Mouse (Mus musculus) kidney, adult 2 months (tissue): ENCODE data around the gene Zcchc17. TPM values are rescaled to one million over a fixed set of nuclear protein-coding genes. Genes with fewer than 3 reads are reported as not detected.

ENCODE experiments used
- DNase-seq: peaks from one replicate; pipeline ENCODE4 v3.0.0; 2021
- H3K27ac ChIP-seq: fragments of 200-500 bp; 2 replicates; pipeline ENCODE4 v1.5.1; 2012; ENCODE audit warnings: low read depth, low read length, control low read depth, inconsistent platforms; ENCODE audit not compliant: insufficient read depth
- H3K27me3 ChIP-seq: fragments of 200-500 bp; replicated peaks from 2 replicates; pipeline ENCODE4 v1.6.1; 2012; ENCODE audit warnings: mild to moderate bottlenecking, moderate library complexity, low read length, inconsistent platforms; ENCODE audit not compliant: control insufficient read depth, insufficient read depth
- H3K36me3 ChIP-seq: fragments of 200-500 bp; 2 replicates; pipeline ENCODE4 v1.6.1; 2012; ENCODE audit warnings: mild to moderate bottlenecking, moderate library complexity, low read length, inconsistent platforms; ENCODE audit not compliant: control insufficient read depth, insufficient read depth
- H3K4me1 ChIP-seq: fragments of 200-500 bp; 2 replicates; pipeline ENCODE4 v1.6.1; 2011; ENCODE audit warnings: low read length; ENCODE audit not compliant: control insufficient read depth, insufficient read depth
- H3K4me3 ChIP-seq: fragments of 200-500 bp; 2 replicates; pipeline ENCODE4 v1.5.1; 2011; ENCODE audit warnings: mild to moderate bottlenecking, low read depth, low read length, control low read depth; ENCODE audit not compliant: insufficient read depth
- CTCF ChIP-seq: fragments of 200-500 bp; conservative IDR thresholded peaks from 2 replicates; pipeline ENCODE4 v1.5.1; 2011; ENCODE audit warnings: low read depth, mild to moderate bottlenecking, control low read depth, low read length, moderate library complexity, mixed read lengths; ENCODE audit not compliant: insufficient read depth, insufficient read length
- POLR2A ChIP-seq: fragments of 200-500 bp; IDR thresholded peaks from one replicate; pipeline ENCODE4 v1.6.1; 2011; ENCODE audit warnings: low read depth, low read length, control low read depth
- WGBS: fragments of 180-500 bp; shearing (Covaris S2); methylation state at CpG from one replicate; pipeline ENCODE4 v1.1.7; 2018; 5-methylcytosine and 5-hydroxymethylcytosine counted together
- polyA plus RNA-seq: library from polyadenylated mRNA; depleted of rRNA; stranded (reverse); fragments of >200 nt; gene quantifications from 2 replicates; pipeline ENCODE4 v1.2.3, GENCODE M21; 2012; rRNA removed

The Zcchc17 gene
- polyA plus RNA-seq, 1 experiment, result 22.7 TPM

- H3K36me3 ChIP-seq, result no peaks in the 10 kb centered on the region
- WGBS, result 2% methylated on average over 29 of the region's 29 CpGs
- H3K4me1 ChIP-seq, result no peaks in the 10 kb centered on the region
- TF ChIP-seq POLR2A (no peak), CTCF (no peak)
- H3K27ac ChIP-seq, result no peak overlapping the region
- H3K27me3 ChIP-seq, result no peaks in the 10 kb centered on the region
- DNase-seq, result no peak
- H3K4me3 ChIP-seq, result peak overlapping the region; percentile 43
Measured at GRCm38 (mm10) chr4:130274346-130275015, 85.3 kb downstream of the Zcchc17 start.

GRCm38 (mm10) chr4:130273698-130274345 is 85.9 kb downstream of the Zcchc17 start:
- no peak overlapping the region for H3K27ac ChIP-seq
- WGBS, result 25% methylated on average over 12 of the region's 12 CpGs
- no peaks in the 10 kb centered on the region for H3K27me3 ChIP-seq
- no peaks in the 10 kb centered on the region for H3K36me3 ChIP-seq
- H3K4me3 ChIP-seq, result no peak overlapping the region
- no peaks in the 10 kb centered on the region for H3K4me1 ChIP-seq
- TF ChIP-seq CTCF (no peak), POLR2A (no peak)
- DNase-seq, result no peak

GRCm38 (mm10) chr4:130270611-130271347 is 89.0 kb downstream of the Zcchc17 start:
- Histone ChIP-seq H3K4me3 (no peak overlapping the region), H3K27ac (no peak overlapping the region), H3K36me3 (no peaks in the 10 kb centered on the region), H3K4me1 (peaks cover 12% of the 10 kb centered on the region), H3K27me3 (no peaks in the 10 kb centered on the region)
- WGBS, result 89% methylated on average over 6 of the region's 6 CpGs
- DNase-seq, result no peak
- no peak for TF ChIP-seq POLR2A
- no peak for TF ChIP-seq CTCF

GRCm38 (mm10) chr4:130270089-130270488 is 89.7 kb downstream of the Zcchc17 start:
- Histone ChIP-seq H3K36me3 (no peaks in the 10 kb centered on the region), H3K27ac (no peak overlapping the region), H3K4me1 (peaks cover 12% of the 10 kb centered on the region), H3K27me3 (no peaks in the 10 kb centered on the region), H3K4me3 (no peak overlapping the region)
- DNase-seq, result no peak
- TF ChIP-seq POLR2A, result no peak
- TF ChIP-seq CTCF, result no peak
- 87% methylated on average over 8 of the region's 8 CpGs for WGBS

- Histone ChIP-seq H3K36me3 (no peaks in the 10 kb centered on the region), H3K27me3 (no peaks in the 10 kb centered on the region), H3K4me1 (peaks cover 12% of the 10 kb centered on the region), H3K4me3 (no peak overlapping the region), H3K27ac (no peak overlapping the region)
- TF ChIP-seq POLR2A (no peak), CTCF (no peak)
- no peak for DNase-seq
- 85% methylated on average over 10 of the region's 10 CpGs for WGBS
Measured at GRCm38 (mm10) chr4:130268736-130269135, 91.0 kb downstream of the Zcchc17 start.

- no peaks in the 10 kb centered on the region for H3K27me3 ChIP-seq
- H3K4me3 ChIP-seq, result no peak overlapping the region
- no peaks in the 10 kb centered on the region for H3K36me3 ChIP-seq
- WGBS, result 52% methylated on average over 7 of the region's 7 CpGs
- H3K4me1 ChIP-seq, result peaks cover 12% of the 10 kb centered on the region
- TF ChIP-seq POLR2A (no peak), CTCF (0 out of 2 replicates have a peak, but pooled peaks have one; percentile 7)
- H3K27ac ChIP-seq, result no peak overlapping the region; the same call in 1 of the 2 replicates
- peak; percentile 90 for DNase-seq
Measured at GRCm38 (mm10) chr4:130267069-130267468, 92.7 kb downstream of the Zcchc17 start.

GRCm38 (mm10) chr4:130266601-130267000 is 93.1 kb downstream of the Zcchc17 start:
- Histone ChIP-seq H3K4me1 (peaks cover 12% of the 10 kb centered on the region), H3K36me3 (no peaks in the 10 kb centered on the region), H3K4me3 (no peak overlapping the region), H3K27ac (no peak overlapping the region), H3K27me3 (no peaks in the 10 kb centered on the region)
- TF ChIP-seq CTCF (no peak), POLR2A (no peak)
- DNase-seq, result peak; percentile 15
- 47% methylated on average over 9 of the region's 9 CpGs for WGBS

Other genes starting within 250 kb of the Zcchc17 start
- gene Hcrtr1, start 220.6 kb downstream of the Zcchc17 start, polyA plus RNA-seq, result 0.54 and 0.56 TPM in 2 replicates
- gene Tinagl1, start 184.8 kb downstream of the Zcchc17 start, polyA plus RNA-seq, result 118 and 133 TPM in 2 replicates
- 64.7 and 89.1 TPM in 2 replicates for gene Gm853, start 137.5 kb downstream of the Zcchc17 start, polyA plus RNA-seq
- 54.8 and 77.5 TPM in 2 replicates for gene Serinc2, start 80.7 kb downstream of the Zcchc17 start, polyA plus RNA-seq
- 235 and 321 TPM in 2 replicates for gene Fabp3, start 51.3 kb downstream of the Zcchc17 start, polyA plus RNA-seq
- 0.25 and 0.62 TPM in 2 replicates for gene Gm10570, start 51.3 kb downstream of the Zcchc17 start, polyA plus RNA-seq
- 22.1 and 23.2 TPM in 2 replicates for gene Snrnp40, start 189 bp upstream of the Zcchc17 start, polyA plus RNA-seq
- 25.7 and 29.3 TPM in 2 replicates for gene Nkain1, start 214.2 kb upstream of the Zcchc17 start, polyA plus RNA-seq